Mouse (Mus musculus): Measurements from ENCODE around the gene Igsf21. TPM values are rescaled to one million over a fixed set of nuclear protein-coding genes. Genes with fewer than 3 reads are reported as not detected.

The Igsf21 gene
- polyA plus RNA-seq, 1 experiment from 2014 or later, result 0.19 TPM

GRCm38 (mm10) chr4:140171189-140171588 is 75.4 kb downstream of the Igsf21 start:
- ATAC-seq (ENCODE audit: insufficient number of reproducible peaks, insufficient read depth, low FRiP score, low read depth), result no peak
- H3K9ac ChIP-seq (ENCODE audit: low read length), result no peak overlapping the region
- H3K36me3 ChIP-seq (ENCODE audit: control insufficient read depth, insufficient read depth, low read length), result no peaks in the 10 kb centered on the region
- no peak overlapping the region for H3K4me2 ChIP-seq (ENCODE audit: low read length)
- H3K27me3 ChIP-seq (ENCODE audit: control insufficient read depth, insufficient read depth, low read length), result 0 out of 2 replicates have a peak, but pooled peaks cover 3% of the 10 kb centered on the region
- H3K27ac ChIP-seq (replicated peaks in 1 of 2; ENCODE audit: control insufficient read depth in 1 of 2, insufficient read depth in 1 of 2, low read depth in 2 of 2, low read length in 2 of 2), result no peak overlapping the region
- H3K4me3 ChIP-seq (ENCODE audit: control insufficient read depth in 1 of 2, insufficient read depth in 1 of 2, low read depth in 1 of 2, low read length in 2 of 2), result no peak overlapping the region
- H3K9me3 ChIP-seq (ENCODE audit: control insufficient read depth, low read length), result no peaks in the 10 kb centered on the region
- peaks cover 0 to 3% of the 10 kb centered on the region in 2 experiments; a peak in 1 of 4 replicates for H3K4me1 ChIP-seq (ENCODE audit: control insufficient read depth in 2 of 2, insufficient read depth in 2 of 2, low read length in 2 of 2)

- Histone ChIP-seq H3K9ac (ENCODE audit: low read length) (no peak overlapping the region), H3K27ac (replicated peaks in 1 of 2; ENCODE audit: control insufficient read depth in 1 of 2, insufficient read depth in 1 of 2, low read depth in 2 of 2, low read length in 2 of 2) (no peak overlapping the region), H3K4me3 (ENCODE audit: control insufficient read depth in 1 of 2, insufficient read depth in 1 of 2, low read depth in 1 of 2, low read length in 2 of 2) (no peak overlapping the region), H3K9me3 (ENCODE audit: control insufficient read depth, low read length) (no peaks in the 10 kb centered on the region), H3K4me1 (ENCODE audit: control insufficient read depth in 2 of 2, insufficient read depth in 2 of 2, low read length in 2 of 2) (no peaks in the 10 kb centered on the region), H3K4me2 (ENCODE audit: low read length) (no peak overlapping the region), H3K27me3 (ENCODE audit: control insufficient read depth, insufficient read depth, low read length) (0 out of 2 replicates have a peak, but pooled peaks cover 3% of the 10 kb centered on the region), H3K36me3 (ENCODE audit: control insufficient read depth, insufficient read depth, low read length) (no peaks in the 10 kb centered on the region)
- 71% methylated on average over 7 of the region's 7 CpGs for WGBS
- no peak for ATAC-seq (ENCODE audit: insufficient number of reproducible peaks, insufficient read depth, low FRiP score, low read depth)
These were observed 80.7 kb downstream of the Igsf21 start for GRCm38 (mm10) chr4:140165851-140166250.

- H3K4me1 ChIP-seq (ENCODE audit: control insufficient read depth in 2 of 2, insufficient read depth in 2 of 2, low read length in 2 of 2), result no peaks in the 10 kb centered on the region
- no peaks in the 10 kb centered on the region for H3K9me3 ChIP-seq (ENCODE audit: control insufficient read depth, low read length)
- H3K27me3 ChIP-seq (ENCODE audit: control insufficient read depth, insufficient read depth, low read length), result 0 out of 2 replicates have a peak, but pooled peaks cover 3% of the 10 kb centered on the region
- H3K9ac ChIP-seq (ENCODE audit: low read length), result no peak overlapping the region
- H3K4me2 ChIP-seq (ENCODE audit: low read length), result no peak overlapping the region
- H3K36me3 ChIP-seq (ENCODE audit: control insufficient read depth, insufficient read depth, low read length), result no peaks in the 10 kb centered on the region
- no peak for ATAC-seq (ENCODE audit: insufficient number of reproducible peaks, insufficient read depth, low FRiP score, low read depth)
- H3K4me3 ChIP-seq (ENCODE audit: control insufficient read depth in 1 of 2, insufficient read depth in 1 of 2, low read depth in 1 of 2, low read length in 2 of 2), result no peak overlapping the region
- no peak overlapping the region for H3K27ac ChIP-seq (replicated peaks in 1 of 2; ENCODE audit: control insufficient read depth in 1 of 2, insufficient read depth in 1 of 2, low read depth in 2 of 2, low read length in 2 of 2)
- 83% methylated on average over 9 of the region's 9 CpGs for WGBS
These were observed 81.9 kb downstream of the Igsf21 start for GRCm38 (mm10) chr4:140164662-140165061.

- no peak for ATAC-seq (ENCODE audit: insufficient number of reproducible peaks, insufficient read depth, low FRiP score, low read depth)
- Histone ChIP-seq H3K4me2 (ENCODE audit: low read length) (no peak overlapping the region), H3K36me3 (ENCODE audit: control insufficient read depth, insufficient read depth, low read length) (no peaks in the 10 kb centered on the region), H3K27ac (replicated peaks in 1 of 2; ENCODE audit: control insufficient read depth in 1 of 2, insufficient read depth in 1 of 2, low read depth in 2 of 2, low read length in 2 of 2) (no peak overlapping the region), H3K9me3 (ENCODE audit: control insufficient read depth, low read length) (no peaks in the 10 kb centered on the region), H3K4me3 (ENCODE audit: control insufficient read depth in 1 of 2, insufficient read depth in 1 of 2, low read depth in 1 of 2, low read length in 2 of 2) (no peak overlapping the region), H3K9ac (ENCODE audit: low read length) (no peak overlapping the region), H3K27me3 (ENCODE audit: control insufficient read depth, insufficient read depth, low read length) (no peaks in the 10 kb centered on the region), H3K4me1 (ENCODE audit: control insufficient read depth in 2 of 2, insufficient read depth in 2 of 2, low read length in 2 of 2) (peaks cover 0 to under 1% of the 10 kb centered on the region in 2 experiments; a peak in 1 of 4 replicates)
- WGBS, result 22% methylated on average over 3 of the region's 3 CpGs
These were observed 87.0 kb downstream of the Igsf21 start for GRCm38 (mm10) chr4:140159617-140160016.

- H3K4me2 ChIP-seq (ENCODE audit: low read length), result no peak overlapping the region
- H3K9me3 ChIP-seq (ENCODE audit: control insufficient read depth, low read length), result no peaks in the 10 kb centered on the region
- H3K9ac ChIP-seq (ENCODE audit: low read length), result no peak overlapping the region
- no peaks in the 10 kb centered on the region for H3K36me3 ChIP-seq (ENCODE audit: control insufficient read depth, insufficient read depth, low read length)
- WGBS, result 64% methylated on average over 5 of the region's 5 CpGs
- no peak for ATAC-seq (ENCODE audit: insufficient number of reproducible peaks, insufficient read depth, low FRiP score, low read depth)
- no peaks in the 10 kb centered on the region for H3K27me3 ChIP-seq (ENCODE audit: control insufficient read depth, insufficient read depth, low read length)
- H3K4me1 ChIP-seq (ENCODE audit: control insufficient read depth in 2 of 2, insufficient read depth in 2 of 2, low read length in 2 of 2), result peaks cover 2 to 3% of the 10 kb centered on the region in 2 experiments; a peak in 1 of 4 replicates
- H3K27ac ChIP-seq (replicated peaks in 1 of 2; ENCODE audit: control insufficient read depth in 1 of 2, insufficient read depth in 1 of 2, low read depth in 2 of 2, low read length in 2 of 2), result no peak overlapping the region
- no peak overlapping the region for H3K4me3 ChIP-seq (ENCODE audit: control insufficient read depth in 1 of 2, insufficient read depth in 1 of 2, low read depth in 1 of 2, low read length in 2 of 2)
These were observed 91.6 kb downstream of the Igsf21 start for GRCm38 (mm10) chr4:140154899-140155463.

- H3K9me3 ChIP-seq (ENCODE audit: control insufficient read depth, low read length), result no peaks in the 10 kb centered on the region
- H3K4me2 ChIP-seq (ENCODE audit: low read length), result no peak overlapping the region
- H3K9ac ChIP-seq (ENCODE audit: low read length), result no peak overlapping the region
- WGBS, result 74% methylated on average over 5 of the region's 5 CpGs
- H3K4me3 ChIP-seq (ENCODE audit: control insufficient read depth in 1 of 2, insufficient read depth in 1 of 2, low read depth in 1 of 2, low read length in 2 of 2), result no peak overlapping the region
- H3K27ac ChIP-seq (replicated peaks in 1 of 2; ENCODE audit: control insufficient read depth in 1 of 2, insufficient read depth in 1 of 2, low read depth in 2 of 2, low read length in 2 of 2), result no peak overlapping the region
- no peaks in the 10 kb centered on the region for H3K36me3 ChIP-seq (ENCODE audit: control insufficient read depth, insufficient read depth, low read length)
- H3K4me1 ChIP-seq (ENCODE audit: control insufficient read depth in 2 of 2, insufficient read depth in 2 of 2, low read length in 2 of 2), result peaks cover 2 to 3% of the 10 kb centered on the region in 2 experiments; a peak in 1 of 4 replicates
- ATAC-seq (ENCODE audit: insufficient number of reproducible peaks, insufficient read depth, low FRiP score, low read depth), result no peak
- no peaks in the 10 kb centered on the region for H3K27me3 ChIP-seq (ENCODE audit: control insufficient read depth, insufficient read depth, low read length)
These were observed 92.1 kb downstream of the Igsf21 start for GRCm38 (mm10) chr4:140154484-140154883.

GRCm38 (mm10) chr4:140153711-140154114 is 92.9 kb downstream of the Igsf21 start:
- WGBS, result 42% methylated on average over 9 of the region's 9 CpGs
- Histone ChIP-seq H3K4me2 (ENCODE audit: low read length) (no peak overlapping the region), H3K4me3 (ENCODE audit: control insufficient read depth in 1 of 2, insufficient read depth in 1 of 2, low read depth in 1 of 2, low read length in 2 of 2) (no peak overlapping the region), H3K4me1 (ENCODE audit: control insufficient read depth in 2 of 2, insufficient read depth in 2 of 2, low read length in 2 of 2) (peaks cover 2 to 3% of the 10 kb centered on the region in 2 experiments; a peak in 1 of 4 replicates), H3K9ac (ENCODE audit: low read length) (no peak overlapping the region), H3K27me3 (ENCODE audit: control insufficient read depth, insufficient read depth, low read length) (no peaks in the 10 kb centered on the region), H3K27ac (replicated peaks in 1 of 2; ENCODE audit: control insufficient read depth in 1 of 2, insufficient read depth in 1 of 2, low read depth in 2 of 2, low read length in 2 of 2) (no peak overlapping the region), H3K9me3 (ENCODE audit: control insufficient read depth, low read length) (no peaks in the 10 kb centered on the region), H3K36me3 (ENCODE audit: control insufficient read depth, insufficient read depth, low read length) (no peaks in the 10 kb centered on the region)
- ATAC-seq (ENCODE audit: insufficient number of reproducible peaks, insufficient read depth, low FRiP score, low read depth), result no peak

GRCm38 (mm10) chr4:140153101-140153500 is 93.5 kb downstream of the Igsf21 start:
- Histone ChIP-seq H3K9ac (ENCODE audit: low read length) (no peak overlapping the region), H3K4me2 (ENCODE audit: low read length) (no peak overlapping the region), H3K4me3 (ENCODE audit: control insufficient read depth in 1 of 2, insufficient read depth in 1 of 2, low read depth in 1 of 2, low read length in 2 of 2) (no peak overlapping the region), H3K9me3 (ENCODE audit: control insufficient read depth, low read length) (no peaks in the 10 kb centered on the region), H3K36me3 (ENCODE audit: control insufficient read depth, insufficient read depth, low read length) (no peaks in the 10 kb centered on the region), H3K27me3 (ENCODE audit: control insufficient read depth, insufficient read depth, low read length) (no peaks in the 10 kb centered on the region), H3K27ac (replicated peaks in 1 of 2; ENCODE audit: control insufficient read depth in 1 of 2, insufficient read depth in 1 of 2, low read depth in 2 of 2, low read length in 2 of 2) (no peak overlapping the region), H3K4me1 (ENCODE audit: control insufficient read depth in 2 of 2, insufficient read depth in 2 of 2, low read length in 2 of 2) (peaks cover 5 to 6% of the 10 kb centered on the region in 2 experiments; a peak in 2 of 4 replicates)
- WGBS, result 22% methylated on average over 7 of the region's 7 CpGs
- no peak for ATAC-seq (ENCODE audit: insufficient number of reproducible peaks, insufficient read depth, low FRiP score, low read depth)

All from heart, embryonic 14.5 days (tissue).